12 mouse cellular contexts compared by ENCODE assay signal in the genomic region with DNA sequence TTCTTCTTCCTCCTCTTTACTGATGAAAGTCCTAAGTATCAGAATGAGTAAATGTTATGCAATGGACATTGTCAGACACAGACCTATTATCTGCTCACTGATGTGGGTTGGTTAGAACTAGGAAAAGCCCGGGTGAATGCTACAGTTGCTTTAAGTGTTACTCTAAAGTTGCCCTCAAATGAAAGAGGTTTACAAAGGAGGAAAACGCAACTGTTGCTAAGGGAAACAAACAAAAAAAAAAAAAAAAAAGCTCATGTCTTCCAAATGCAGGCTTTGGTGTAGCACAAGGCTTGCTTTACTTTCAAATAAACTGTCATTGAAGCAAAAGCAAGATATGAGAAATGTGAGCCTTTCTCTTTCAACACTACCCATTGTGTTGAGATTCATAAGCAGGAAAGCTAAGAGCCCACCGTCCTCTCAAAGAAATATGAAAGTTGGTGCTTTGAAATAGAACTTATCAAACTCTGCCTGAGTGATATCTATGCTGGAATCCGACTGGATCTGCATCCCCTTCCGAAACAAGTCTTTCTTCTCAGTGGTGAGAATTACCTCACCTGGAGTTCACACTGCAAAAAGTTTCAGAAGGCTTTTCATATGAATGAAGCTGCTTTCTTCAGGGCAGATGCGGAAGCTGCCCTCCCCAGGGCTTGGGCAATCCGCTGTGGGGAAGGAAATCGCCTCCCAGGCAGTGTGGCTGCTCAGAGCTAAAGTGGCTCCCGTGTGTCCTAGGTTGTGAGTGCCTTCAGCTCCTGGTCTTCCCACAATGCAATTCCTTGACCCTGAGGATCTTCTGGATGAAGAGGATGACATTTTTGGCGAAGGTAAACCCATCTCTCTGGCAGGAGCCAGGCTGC. TPM values are rescaled to one million over a fixed set of nuclear protein-coding genes. Genes with fewer than 3 reads are reported as not detected.
DNase-seq lines count a peak whose midpoint lies in the region; ATAC-seq and TF ChIP-seq lines count a peak whose summit lies in the region.
"Had no signal": no experiment of that assay in that cellular context is flagged by ENCODE, and none has a peak within 500 bp of the region (broad histone marks: within the 10 kb centered on the region; RNA-seq: fewer than 3 reads in every experiment).

No protein-coding gene starts in this region.

- no peak overlapping the region for H3K4me2 ChIP-seq in lung, postnatal 0 days (replicated peaks; ENCODE audit: low read depth, low read length)
- H3K4me2 ChIP-seq: neural tube, embryonic 15.5 days had no signal

- no peaks in the 10 kb centered on the region for H3K36me3 ChIP-seq in lung, postnatal 0 days (ENCODE audit: insufficient read depth, low read length)
- H3K36me3 ChIP-seq: neural tube, embryonic 15.5 days had no signal

- H3K4me3 ChIP-seq in lung, postnatal 0 days (ENCODE audit: low read depth, low read length), result no peak overlapping the region
- H3K4me3 ChIP-seq in bone marrow, adult 2 months (replicated peaks; ENCODE audit: control insufficient read depth, low read depth, low read length), result peak overlapping the region; percentile 89
- H3K4me3 ChIP-seq: neural tube, embryonic 15.5 days had no signal

- peaks cover 5% of the 10 kb centered on the region; the same call in 1 of the 2 replicates for H3K4me1 ChIP-seq in lung, postnatal 0 days (ENCODE audit: insufficient read depth, low read depth, low read length)
- peaks cover 6% of the 10 kb centered on the region for H3K4me1 ChIP-seq in bone marrow, adult 2 months (ENCODE audit: control insufficient read depth, insufficient read depth, low read length)

- no peak overlapping the region for H3K27ac ChIP-seq in lung, postnatal 0 days (ENCODE audit: low read length)
- peak overlapping the region; percentile 91 for H3K27ac ChIP-seq in bone marrow, adult 2 months (ENCODE audit: control insufficient read depth, insufficient read depth, low read depth, low read length, poor library complexity)
- H3K27ac ChIP-seq: neural tube, embryonic 15.5 days; stomach, postnatal 0 days had no signal

- no peaks in the 10 kb centered on the region for H3K27me3 ChIP-seq in lung, postnatal 0 days (replicated peaks; ENCODE audit: insufficient read depth, low read length)
- H3K27me3 ChIP-seq: neural tube, embryonic 15.5 days had no signal

- ATAC-seq in lung, postnatal 0 days, result no peak
- peak; percentile 70 for ATAC-seq in megakaryocyte, adult 5-6 weeks (ENCODE audit: poor library complexity, severe bottlenecking)
- ATAC-seq: forebrain, embryonic 16.5 days had no signal

- peak; percentile 19 to 36 for DNase-seq in lung, adult 18-20 months
- DNase-seq in lung, postnatal 0 days (ENCODE audit: low spot score), result no peak
- peak; percentile 69 for DNase-seq in thymus, postnatal 14 days
- DNase-seq in testis, postnatal 14 days (ENCODE audit: low spot score), result no peak
- DNase-seq in left cerebral cortex, adult 8-10 months (ENCODE audit: low spot score in 2 of 2), result no peak
- no peak for DNase-seq in urinary bladder, adult 18-20 months (ENCODE audit: low spot score in 2 of 2)
- DNase-seq: embryo, embryonic 11 days had no signal

- TF ChIP-seq POLR2A in bone marrow, adult 2 months (IDR thresholded peaks at IDR 0.05; ENCODE audit: borderline replicate concordance, control insufficient read depth, low read depth, low read length), result peak; percentile 91

- no peak for TF ChIP-seq EP300 in lung, postnatal 0 days (IDR thresholded peaks at IDR 0.05)

- no peak for TF ChIP-seq CTCF in lung, postnatal 0 days (IDR thresholded peaks at IDR 0.05)
- no peak for TF ChIP-seq CTCF in bone marrow, adult 2 months (IDR thresholded peaks at IDR 0.05; ENCODE audit: control insufficient read depth, insufficient read depth, low read length)

- H3K9me3 ChIP-seq in lung, postnatal 0 days (ENCODE audit: low read length), result no peaks in the 10 kb centered on the region
- H3K9me3 ChIP-seq: neural tube, embryonic 15.5 days had no signal

- 46% methylated on average over 10 of the region's 10 CpGs for whole genome bisulfite sequencing in lung, postnatal 0 days
- WGBS in bone marrow, adult 2 months, result 9% methylated on average over 10 of the region's 10 CpGs

- no peak overlapping the region for H3K9ac ChIP-seq in lung, postnatal 0 days (replicated peaks; ENCODE audit: low read depth)
- H3K9ac ChIP-seq: neural tube, embryonic 15.5 days had no signal

RNA-seq across cellular contexts. Expression of a gene that starts 32.2 kb away (rescaled TPM):
- polyA plus RNA-seq in lung, postnatal 0 days (2015; fragmentation: Nextera tagmentation; extraction: Ambion mirVana), result 3.1 and 3.9 TPM in 2 replicates
- 22.5 and 41.4 TPM in 2 replicates for polyA plus RNA-seq in bone marrow, adult 2 months (2011; ENCODE audit: insufficient read depth, insufficient read length, low replicate concordance, missing spikeins)
- 87.3 and 93.1 TPM in 2 replicates for total RNA-seq in megakaryocyte, adult 5-6 weeks (2015)
- 65.3 and 80.5 TPM in 2 replicates for total RNA-seq in megakaryocyte, adult 5-6 weeks (2017)
- total RNA-seq in left cerebral cortex, adult 8-10 months (2022), result 10 to 100 TPM; 52.0 to 64.0 (median 60.2) TPM

Comparison
In these comparisons a context has a peak if more than half of its experiments do, and no peak if none do; other contexts are left out.
1. DNase-seq: peak in lung, adult 18-20 months (2 of 2) and thymus, postnatal 14 days (single experiment); none in lung, postnatal 0 days (single experiment), testis, postnatal 14 days (single experiment), left cerebral cortex, adult 8-10 months (0 of 2) and urinary bladder, adult 18-20 months (0 of 2).